Mouse (Mus musculus) heart, embryonic 15.5 days (tissue): ENCODE data around the gene Slc12a9. TPM values are rescaled to one million over a fixed set of nuclear protein-coding genes. Genes with fewer than 3 reads are reported as not detected.

ENCODE experiments used
- ATAC-seq: fragments of 200-750 bp; cut with Nextera tagmentation; replicated peaks from 2 replicates; pipeline ENCODE4 v1.8.0; 2017; ENCODE audit warnings: low read depth, moderate TSS enrichment; ENCODE audit not compliant: insufficient number of reproducible peaks, insufficient read depth, low FRiP score
- H3K27ac ChIP-seq: fragments of 300-500 bp; sonication (generic); 2 replicates; pipeline ENCODE4 v1.5.1; 2015; ENCODE audit warnings: mild to moderate bottlenecking, inconsistent platforms
- H3K27me3 ChIP-seq: fragments of 300-500 bp; sonication (generic); 2 replicates; pipeline ENCODE4 v1.6.1; 2015; ENCODE audit warnings: inconsistent platforms
- H3K36me3 ChIP-seq: fragments of 300-500 bp; sonication (generic); 2 replicates; pipeline ENCODE4 v1.6.1; 2015; ENCODE audit warnings: mild to moderate bottlenecking, inconsistent platforms
- H3K4me1 ChIP-seq: fragments of 300-500 bp; sonication (generic); replicated peaks from 2 replicates; pipeline ENCODE4 v1.6.1; 2015; ENCODE audit warnings: inconsistent platforms
- H3K4me2 ChIP-seq: fragments of 300-500 bp; sonication (generic); 2 replicates; pipeline ENCODE4 v1.6.1; 2015; ENCODE audit warnings: inconsistent platforms, mild to moderate bottlenecking, moderate library complexity
- H3K4me3 ChIP-seq: fragments of 300-500 bp; sonication (generic); 2 replicates; pipeline ENCODE4 v1.5.1; 2015; ENCODE audit warnings: mild to moderate bottlenecking, inconsistent platforms
- H3K9ac ChIP-seq: fragments of 300-500 bp; sonication (generic); 2 replicates; pipeline ENCODE4 v1.6.1; 2015; ENCODE audit warnings: mild to moderate bottlenecking, inconsistent platforms
- H3K9me3 ChIP-seq: fragments of 300-500 bp; sonication (generic); replicated peaks from 2 replicates; pipeline ENCODE4 v1.6.1; 2016; ENCODE audit warnings: inconsistent platforms
- whole genome bisulfite sequencing: fragments of 180-500 bp; shearing (Covaris S2); methylation state at CpG from one replicate; pipeline ENCODE4 v1.1.7; 2015; ENCODE audit warnings: mixed read lengths; 5-methylcytosine and 5-hydroxymethylcytosine counted together
- polyA plus RNA-seq: library from polyadenylated mRNA; unstranded; fragments of >200 nt; fragmentation: Nextera tagmentation; extraction: Ambion mirVana; gene quantifications from 2 replicates; pipeline ENCODE4 v1.2.1, GENCODE M21; 2015

Gene Slc12a9
- 6.5 and 10.4 TPM in 2 replicates for polyA plus RNA-seq

- H3K27me3 ChIP-seq, result no peaks in the 10 kb centered on the region
- ATAC-seq, result peak; percentile 85
- no peaks in the 10 kb centered on the region for H3K36me3 ChIP-seq
- peak within 1 kb of the TSS; percentile 96 for H3K4me2 ChIP-seq
- 0 out of 2 replicates have a peak within 1 kb of the TSS, but pooled peaks have one; percentile 28 for H3K27ac ChIP-seq
- H3K9ac ChIP-seq, result peak within 1 kb of the TSS; percentile 64
- peak within 1 kb of the TSS; percentile 66 for H3K4me3 ChIP-seq
- under 1% methylated on average over 44 of the region's 44 CpGs for WGBS
- peaks cover 11% of the 10 kb centered on the region for H3K4me1 ChIP-seq
- no peaks in the 10 kb centered on the region for H3K9me3 ChIP-seq
Measured at GRCm38 (mm10) chr5:137333512-137334174, at the start of gene Slc12a9. Gene Slc12a9, minus strand, starts transcription at chr5:137333597.

- no peak for ATAC-seq
Measured at GRCm38 (mm10) chr5:137381152-137381551, 47.8 kb upstream of the Slc12a9 start.

GRCm38 (mm10) chr5:137377603-137378002, 44.2 kb upstream of the Slc12a9 start:
- Histone ChIP-seq H3K9ac (no peak overlapping the region), H3K27me3 (no peaks in the 10 kb centered on the region), H3K36me3 (peaks cover 25% of the 10 kb centered on the region), H3K27ac (no peak overlapping the region), H3K4me2 (peak overlapping the region; percentile 39), H3K4me3 (no peak overlapping the region), H3K4me1 (peaks cover 29% of the 10 kb centered on the region), H3K9me3 (no peaks in the 10 kb centered on the region)
- ATAC-seq, result no peak
- WGBS, result 27% methylated on average over 11 of the region's 15 CpGs

More at GRCm38 (mm10) chr5:137381152-137381551, 47.8 kb upstream of the Slc12a9 start:
- Histone ChIP-seq H3K27ac (no peak overlapping the region), H3K27me3 (no peaks in the 10 kb centered on the region), H3K9ac (no peak overlapping the region), H3K4me1 (peaks cover 14% of the 10 kb centered on the region), H3K9me3 (no peaks in the 10 kb centered on the region), H3K4me3 (no peak overlapping the region), H3K36me3 (no peaks in the 10 kb centered on the region), H3K4me2 (no peak overlapping the region)
- WGBS, result 49% methylated on average over 4 of the region's 4 CpGs

- ATAC-seq, result no peak
- WGBS, result 23% methylated on average over 11 of the region's 11 CpGs
- H3K36me3 ChIP-seq, result peaks cover 29% of the 10 kb centered on the region
- H3K27ac ChIP-seq, result no peak overlapping the region; the same call in 1 of the 2 replicates
- no peaks in the 10 kb centered on the region for H3K27me3 ChIP-seq
- H3K4me2 ChIP-seq, result peak overlapping the region; percentile 38
- no peak overlapping the region for H3K4me3 ChIP-seq
- 0 out of 2 replicates have a peak overlapping the region, but pooled peaks have one; percentile 6 for H3K9ac ChIP-seq
- no peaks in the 10 kb centered on the region for H3K9me3 ChIP-seq
- H3K4me1 ChIP-seq, result peaks cover 29% of the 10 kb centered on the region
Measured at GRCm38 (mm10) chr5:137377176-137377575, 43.8 kb upstream of the Slc12a9 start.

GRCm38 (mm10) chr5:137376722-137377121, 43.3 kb upstream of the Slc12a9 start:
- Histone ChIP-seq H3K27ac (no peak overlapping the region), H3K27me3 (no peaks in the 10 kb centered on the region), H3K4me2 (no peak overlapping the region), H3K36me3 (peaks cover 34% of the 10 kb centered on the region), H3K4me3 (no peak overlapping the region), H3K4me1 (peaks cover 29% of the 10 kb centered on the region), H3K9ac (no peak overlapping the region), H3K9me3 (no peaks in the 10 kb centered on the region)
- 0 out of 2 replicates have a peak, but pooled peaks have one; percentile 21 for ATAC-seq
- 48% methylated on average over 9 of the region's 9 CpGs for WGBS

- peak overlapping the region; percentile 71 for H3K27ac ChIP-seq
- no peaks in the 10 kb centered on the region for H3K27me3 ChIP-seq
- no peak for ATAC-seq
- peaks cover 29% of the 10 kb centered on the region for H3K4me1 ChIP-seq
- no peak overlapping the region for H3K4me3 ChIP-seq
- no peak overlapping the region for H3K9ac ChIP-seq
- H3K4me2 ChIP-seq, result no peak overlapping the region
- peaks cover 39% of the 10 kb centered on the region for H3K36me3 ChIP-seq
- no peaks in the 10 kb centered on the region for H3K9me3 ChIP-seq
- WGBS, result 39% methylated on average over 7 of the region's 7 CpGs
Measured at GRCm38 (mm10) chr5:137376198-137376597, 42.8 kb upstream of the Slc12a9 start.

GRCm38 (mm10) chr5:137375627-137376026, 42.2 kb upstream of the Slc12a9 start:
- Histone ChIP-seq H3K36me3 (peaks cover 44% of the 10 kb centered on the region), H3K4me1 (peaks cover 29% of the 10 kb centered on the region), H3K27ac (peak overlapping the region; percentile 71), H3K9ac (no peak overlapping the region), H3K9me3 (no peaks in the 10 kb centered on the region), H3K4me2 (no peak overlapping the region), H3K4me3 (no peak overlapping the region), H3K27me3 (no peaks in the 10 kb centered on the region)
- 11% methylated on average over 2 of the region's 2 CpGs for WGBS
- peak; percentile 57 for ATAC-seq

- Histone ChIP-seq H3K4me3 (no peak overlapping the region), H3K4me1 (peaks cover 29% of the 10 kb centered on the region), H3K27me3 (no peaks in the 10 kb centered on the region), H3K9me3 (no peaks in the 10 kb centered on the region), H3K27ac (peak overlapping the region; percentile 71), H3K36me3 (peaks cover 54% of the 10 kb centered on the region), H3K4me2 (no peak overlapping the region), H3K9ac (no peak overlapping the region)
- WGBS, result 78% methylated on average over 4 of the region's 4 CpGs
- ATAC-seq, result no peak
Measured at GRCm38 (mm10) chr5:137374521-137375080, 41.2 kb upstream of the Slc12a9 start.

- peaks cover 66% of the 10 kb centered on the region for H3K36me3 ChIP-seq
- H3K9ac ChIP-seq, result no peak overlapping the region
- H3K4me1 ChIP-seq, result peaks cover 29% of the 10 kb centered on the region
- ATAC-seq, result no peak
- no peak overlapping the region for H3K4me3 ChIP-seq
- WGBS, result 71% methylated on average over 12 of the region's 12 CpGs
- H3K9me3 ChIP-seq, result no peaks in the 10 kb centered on the region
- no peaks in the 10 kb centered on the region for H3K27me3 ChIP-seq
- no peak overlapping the region for H3K27ac ChIP-seq
- no peak overlapping the region for H3K4me2 ChIP-seq
Measured at GRCm38 (mm10) chr5:137373371-137373950, 40.1 kb upstream of the Slc12a9 start.

GRCm38 (mm10) chr5:137369665-137370064, 36.3 kb upstream of the Slc12a9 start:
- Histone ChIP-seq H3K9ac (no peak overlapping the region), H3K4me3 (no peak overlapping the region), H3K4me1 (peaks cover 4% of the 10 kb centered on the region; the same call in 1 of the 2 replicates), H3K36me3 (peaks cover 95% of the 10 kb centered on the region), H3K4me2 (no peak overlapping the region), H3K27ac (no peak overlapping the region), H3K27me3 (no peaks in the 10 kb centered on the region), H3K9me3 (no peaks in the 10 kb centered on the region)
- 97% methylated on average over 11 of the region's 11 CpGs for WGBS
- no peak for ATAC-seq

GRCm38 (mm10) chr5:137358382-137358781, 25.0 kb upstream of the Slc12a9 start:
- Histone ChIP-seq H3K27me3 (no peaks in the 10 kb centered on the region), H3K9ac (no peak overlapping the region), H3K4me2 (no peak overlapping the region), H3K9me3 (no peaks in the 10 kb centered on the region), H3K4me3 (no peak overlapping the region), H3K27ac (no peak overlapping the region), H3K36me3 (peaks cover 88% of the 10 kb centered on the region), H3K4me1 (peaks cover 22% of the 10 kb centered on the region)
- ATAC-seq, result no peak
- 38% methylated on average over 7 of the region's 7 CpGs for WGBS
